Mouse (Mus musculus) neural tube, embryonic 11.5 days (tissue): ENCODE measurements around the gene Hgfac. TPM values are rescaled to one million over a fixed set of nuclear protein-coding genes. Genes with fewer than 3 reads are reported as not detected.

Source experiments
- microRNA-seq: library from miRNA; unstranded; fragments of <30 nt; microRNA quantifications from one replicate; pipeline ENCODE4, GENCODE M21; 2016
- polyA plus RNA-seq: library from polyadenylated mRNA; unstranded; fragments of >200 nt; fragmentation: Nextera tagmentation; extraction: Ambion mirVana; gene quantifications from 2 replicates; pipeline ENCODE4 v1.2.1, GENCODE M21; 2014

Gene Hgfac
- polyA plus RNA-seq, 1 experiment from 2014 or later, result 0.25 TPM

Small RNA genes lying within 50 kb of the gene (microRNA-seq; reads per million reads assigned to microRNA genes)
- 6.5 reads per million, percentile 16 among the genes with 10 or more reads in this experiment for gene Mir3097

Other genes with a start within 250 kb of the Hgfac start
- gene Msantd1, start 133.5 kb upstream of the Hgfac start, polyA plus RNA-seq, result 1.9 and 2.9 TPM in 2 replicates
- gene Rgs12, start 92.1 kb upstream of the Hgfac start, polyA plus RNA-seq, result 39.5 and 40.3 TPM in 2 replicates
- 0.37 and 1.1 TPM in 2 replicates for gene Dok7, start 15.3 kb downstream of the Hgfac start, polyA plus RNA-seq
- gene Lrpap1, start 64.3 kb downstream of the Hgfac start, polyA plus RNA-seq, result 94.1 and 101 TPM in 2 replicates
- 0.22 and 0.28 TPM in 2 replicates for gene Adra2c, start 236.8 kb downstream of the Hgfac start, polyA plus RNA-seq